Mouse (Mus musculus) MEL (cell line): ENCODE data around the gene Hnrnpc.

Source experiments
- CTCF ChIP-seq, 3 experiments: IDR thresholded peaks in 2 of 3; conservative IDR thresholded peaks in 1 of 3; 2 replicates each; pipeline ENCODE4 v1.5.1; 2011 to 2012; ENCODE audit warnings: low read length in 3 of 3, low read depth in 2 of 3, mild to moderate bottlenecking in 2 of 3, improper control_type of control experiment in 1 of 3, inconsistent platforms in 1 of 3, mixed read lengths in 1 of 3, moderate library complexity in 1 of 3; ENCODE audit not compliant: control insufficient read depth in 1 of 3, insufficient read depth in 1 of 3, poor library complexity in 1 of 3, severe bottlenecking in 1 of 3
- MAZ ChIP-seq: IDR thresholded peaks from 2 replicates; pipeline ENCODE4 v1.6.1; 2012; ENCODE audit warnings: low read depth, mild to moderate bottlenecking, inconsistent platforms, low read length, improper control_type of control experiment
- MXI1 ChIP-seq: IDR thresholded peaks from 2 replicates; pipeline ENCODE4 v1.6.1; 2011; ENCODE audit warnings: mild to moderate bottlenecking, low read depth, low read length, improper control_type of control experiment
- NELFE ChIP-seq: IDR thresholded peaks from 2 replicates; pipeline ENCODE4 v1.6.1; 2011; ENCODE audit warnings: low read depth, low read length, improper control_type of control experiment
- POLR2A ChIP-seq, 2 experiments: IDR thresholded peaks; 2 replicates each; pipeline ENCODE4 v1.6.1; 2011 to 2012; ENCODE audit warnings: low read length in 2 of 2, mild to moderate bottlenecking in 2 of 2, control low read depth in 1 of 2, improper control_type of control experiment in 1 of 2, low read depth in 1 of 2, moderate library complexity in 1 of 2; ENCODE audit not compliant: control insufficient read depth in 1 of 2, insufficient read depth in 1 of 2, poor library complexity in 1 of 2
- SIN3A ChIP-seq: IDR thresholded peaks from 2 replicates; pipeline ENCODE4 v1.6.1; 2012; ENCODE audit warnings: low read length, improper control_type of control experiment, inconsistent platforms
- USF2 ChIP-seq, 2 experiments: IDR thresholded peaks; 2 replicates each; pipeline ENCODE4 v1.6.1; 2011 to 2012; ENCODE audit warnings: improper control_type of control experiment in 2 of 2, low read length in 2 of 2, borderline replicate concordance in 1 of 2, inconsistent platforms in 1 of 2, low read depth in 1 of 2, mild to moderate bottlenecking in 1 of 2; ENCODE audit not compliant: insufficient read depth in 1 of 2

GRCm38 (mm10) chr14:52100170-52100960 is 3.5 kb downstream of the Hnrnpc start:
- TF ChIP-seq POLR2A (IDR thresholded peaks at IDR 0.05; ENCODE audit: control insufficient read depth in 1 of 2, insufficient read depth in 1 of 2, low read depth in 1 of 2, low read length in 2 of 2, poor library complexity in 1 of 2) (no peak), MXI1 (no peak), CTCF (IDR thresholded peaks at IDR 0.05 in 2 of 3, conservative IDR thresholded peaks at IDR 0.05 in 1 of 3; ENCODE audit: control insufficient read depth in 1 of 3, insufficient read depth in 1 of 3, low read depth in 2 of 3, low read length in 3 of 3, poor library complexity in 1 of 3, severe bottlenecking in 1 of 3) (no peak), SIN3A (no peak), MAZ (no peak), NELFE (no peak), USF2 (IDR thresholded peaks at IDR 0.05; ENCODE audit: borderline replicate concordance in 1 of 2, insufficient read depth in 1 of 2, low read depth in 1 of 2, low read length in 2 of 2) (no peak)
